Mouse (Mus musculus): ENCODE results near the gene Sdhb. TPM values are rescaled to one million over a fixed set of nuclear protein-coding genes. Genes with fewer than 3 reads are reported as not detected.

Gene Sdhb
- polyA plus RNA-seq, 1 experiment: 165 TPM

DNA sequence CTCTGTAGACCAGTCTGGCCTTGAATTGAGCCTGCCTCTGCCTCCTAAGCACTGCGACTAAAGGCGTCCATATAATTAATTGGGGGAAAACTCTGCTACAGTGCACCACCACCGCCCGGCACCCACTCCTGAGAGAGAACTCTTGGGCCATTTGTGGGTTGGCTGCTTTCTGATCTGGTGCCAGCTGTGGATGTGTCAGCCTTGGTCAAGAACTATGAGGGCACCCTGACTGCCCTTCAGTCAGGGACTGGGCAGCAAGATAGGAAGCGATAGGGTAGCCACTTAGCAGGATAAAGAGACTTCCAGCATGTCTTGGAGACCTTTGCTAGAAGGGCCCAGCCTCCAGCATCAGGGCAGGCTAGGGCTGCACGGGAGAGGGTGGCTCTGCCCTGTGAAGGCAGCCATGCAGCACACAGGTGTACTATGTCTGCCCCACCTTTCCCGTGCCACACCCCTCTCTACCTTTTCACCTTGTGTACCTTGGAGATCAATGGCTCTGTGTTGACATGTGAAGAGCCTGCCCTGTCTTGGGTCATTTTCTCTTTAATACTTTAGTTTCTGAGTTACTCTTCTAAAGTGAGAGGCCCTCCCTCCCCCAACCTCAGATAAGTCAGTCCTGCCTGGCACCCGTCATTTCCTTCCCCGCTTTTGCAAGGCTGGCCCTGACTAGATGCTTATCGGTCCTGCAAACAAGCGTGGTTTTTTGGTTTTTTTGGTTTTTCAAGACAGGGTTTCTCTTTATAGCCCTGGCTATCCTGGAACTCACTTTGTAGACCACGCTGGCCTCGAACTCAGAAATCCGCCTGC lies 17.1 kb downstream of the Sdhb start:
- DNase-seq (ENCODE audit: low read depth): no peak

DNA sequence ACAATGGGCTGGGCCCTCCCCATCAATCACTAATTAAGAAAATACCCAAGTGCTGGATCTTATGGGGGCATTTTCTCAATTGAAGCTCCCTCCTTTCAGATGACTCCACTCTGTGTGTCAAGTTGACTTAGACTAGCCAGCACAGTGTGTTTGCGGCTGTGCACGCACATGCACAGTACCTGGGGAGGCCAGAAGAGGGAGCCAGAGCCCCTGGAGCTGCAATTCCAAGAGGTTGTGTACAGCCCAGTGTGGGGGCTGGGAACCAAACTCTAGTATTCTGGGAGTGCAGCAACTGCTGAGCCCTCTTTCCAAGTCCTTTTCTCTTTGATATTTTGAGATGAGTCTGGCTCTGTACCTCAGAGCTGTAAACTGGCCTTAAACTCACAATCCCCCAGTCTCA lies 20.6 kb downstream of the Sdhb start:
- DNase-seq (ENCODE audit: low read depth): no peak

GRCm38 (mm10) chr4:140982808-140983207 lies 21.8 kb downstream of the Sdhb start:
- no peak for DNase-seq (ENCODE audit: low read depth)

GRCm38 (mm10) chr4:140983442-140983841 lies 22.4 kb downstream of the Sdhb start:
- no peak for DNase-seq (ENCODE audit: low read depth)

DNA sequence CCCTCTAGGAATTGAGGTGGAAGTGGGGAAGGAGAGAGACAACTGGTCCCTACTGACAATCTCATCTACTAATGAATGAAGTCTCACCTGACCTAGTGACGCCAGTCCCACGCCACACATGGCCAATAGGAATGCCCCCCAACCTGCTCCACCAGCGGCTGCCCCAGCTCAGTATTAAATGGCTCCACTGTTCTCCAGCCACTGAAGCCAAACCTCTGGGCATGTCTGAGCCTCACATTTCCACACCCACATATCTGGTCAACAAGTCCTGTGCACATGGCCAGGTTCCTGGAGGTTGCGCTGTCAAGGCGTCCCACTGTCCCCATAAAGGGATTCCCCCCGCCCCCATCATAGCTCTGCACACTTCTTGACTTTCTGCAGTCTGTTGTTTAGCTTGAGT lies 23.5 kb downstream of the Sdhb start:
- DNase-seq (ENCODE audit: low read depth): no peak

DNA sequence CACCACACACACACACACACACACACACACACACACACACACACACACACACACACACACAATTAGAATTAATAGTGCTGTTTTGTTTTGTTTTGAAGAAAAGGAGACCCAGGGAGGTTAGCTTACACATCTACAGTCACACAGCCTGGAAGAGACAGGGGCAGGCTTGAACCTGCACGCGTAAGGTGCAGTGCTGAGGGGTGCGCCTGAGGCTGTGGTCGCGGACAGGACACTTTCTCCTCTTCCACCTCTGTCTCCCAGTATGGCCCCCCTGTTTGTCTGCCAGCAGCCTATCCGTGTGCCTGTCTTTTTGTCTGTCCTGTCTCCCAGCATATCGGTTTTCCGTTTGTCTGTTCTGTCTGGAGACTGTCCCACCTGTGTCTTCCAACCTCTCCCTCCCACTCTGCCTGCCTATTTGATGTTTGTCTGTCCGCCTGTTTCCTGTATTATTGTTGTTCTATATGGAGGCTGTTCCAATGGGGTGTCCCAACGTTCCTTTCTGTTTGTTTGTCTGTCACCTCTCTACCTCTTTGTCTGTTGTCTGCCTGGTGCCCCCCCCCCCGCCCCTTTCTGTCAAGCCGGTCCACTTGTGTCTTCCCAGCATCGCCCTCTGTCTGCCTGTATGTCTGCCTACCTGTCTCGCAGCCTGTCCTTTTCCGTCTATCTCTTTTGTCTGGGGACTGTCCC lies 25.2 kb downstream of the Sdhb start:
- no peak for DNase-seq (ENCODE audit: low read depth)

- no peak for DNase-seq (ENCODE audit: low read depth)
These were observed 25.9 kb downstream of the Sdhb start, which contains the start of gene Atp13a2 for GRCm38 (mm10) chr4:140986711-140987395. Atp13a2 (plus strand) TSS chr4:140986873.

GRCm38 (mm10) chr4:140987476-140987875 lies 26.5 kb downstream of the Sdhb start:
- no peak for DNase-seq (ENCODE audit: low read depth)

GRCm38 (mm10) chr4:140988706-140989290 lies 27.8 kb downstream of the Sdhb start:
- no peak for DNase-seq (ENCODE audit: low read depth)

GRCm38 (mm10) chr4:140989447-140989846 lies 28.4 kb downstream of the Sdhb start:
- DNase-seq (ENCODE audit: low read depth): no peak

DNA sequence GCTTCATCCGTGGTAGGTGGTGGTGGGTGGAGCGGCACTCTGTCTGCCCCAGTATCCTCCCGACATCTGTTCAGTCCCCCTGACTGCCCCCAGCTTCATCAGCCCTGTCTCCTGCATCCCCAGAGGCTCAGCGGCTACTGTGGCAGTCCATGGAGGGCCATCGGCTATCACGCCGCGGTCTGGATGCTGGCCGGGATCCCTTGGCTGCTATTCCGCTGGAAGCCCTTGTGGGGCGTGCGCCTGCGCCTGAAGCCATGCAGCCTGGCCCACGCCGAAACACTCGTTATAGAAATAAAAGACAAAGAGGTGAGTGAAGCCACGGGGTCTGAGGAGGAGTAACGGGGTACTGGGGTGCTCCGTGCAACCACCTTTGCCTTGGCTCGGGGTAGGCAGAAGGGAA lies 31.2 kb downstream of the Sdhb start:
- no peak for DNase-seq (ENCODE audit: low read depth)

- DNase-seq (ENCODE audit: low read depth): no peak
These were observed 32.8 kb downstream of the Sdhb start for GRCm38 (mm10) chr4:140993846-140994245.

DNA sequence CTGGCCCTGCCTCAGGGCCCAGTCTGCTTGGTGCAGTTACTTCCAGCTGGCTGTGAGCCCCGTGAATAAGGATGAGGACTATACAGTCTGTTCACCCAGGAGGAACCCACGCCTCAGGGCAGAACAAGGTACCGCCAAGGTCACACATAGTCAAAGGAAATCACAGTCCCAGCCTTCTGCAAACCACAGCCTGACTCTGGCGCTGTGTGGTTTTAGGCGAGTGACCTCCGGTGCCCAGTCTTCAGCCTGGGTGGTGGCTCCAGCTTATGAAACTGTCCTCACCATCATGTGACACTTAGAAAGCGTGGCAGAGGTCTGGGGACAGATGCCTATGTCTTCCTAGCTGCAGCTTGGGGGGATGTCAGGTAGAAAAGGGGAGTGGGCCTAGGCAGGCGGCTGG lies 34.8 kb downstream of the Sdhb start:
- no peak for DNase-seq (ENCODE audit: low read depth)

DNA sequence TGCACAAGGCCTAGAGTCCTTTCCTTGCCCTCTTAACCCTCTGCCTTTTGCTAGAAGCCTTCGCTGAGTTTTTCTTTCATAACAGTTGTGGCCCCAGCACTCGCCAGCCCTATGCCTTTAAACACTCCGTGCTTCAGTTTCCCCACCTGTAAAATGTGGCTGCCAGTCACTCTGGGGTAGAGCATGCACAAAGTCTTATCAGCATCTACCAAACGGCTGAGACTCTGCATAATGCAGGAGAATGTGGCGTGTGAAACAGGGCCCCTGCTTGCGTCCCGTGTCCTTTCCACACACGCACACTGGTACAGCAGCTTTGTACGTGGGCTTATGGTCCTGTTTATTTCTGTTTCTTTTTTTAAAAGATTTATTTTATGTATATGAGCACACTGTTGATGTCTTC lies 35.8 kb downstream of the Sdhb start:
- no peak for DNase-seq (ENCODE audit: low read depth)

GRCm38 (mm10) chr4:141005983-141006382 lies 45.0 kb downstream of the Sdhb start:
- DNase-seq (ENCODE audit: low read depth): no peak

- DNase-seq (ENCODE audit: low read depth): no peak
These were observed 47.0 kb downstream of the Sdhb start for GRCm38 (mm10) chr4:141008028-141008427.

DNA sequence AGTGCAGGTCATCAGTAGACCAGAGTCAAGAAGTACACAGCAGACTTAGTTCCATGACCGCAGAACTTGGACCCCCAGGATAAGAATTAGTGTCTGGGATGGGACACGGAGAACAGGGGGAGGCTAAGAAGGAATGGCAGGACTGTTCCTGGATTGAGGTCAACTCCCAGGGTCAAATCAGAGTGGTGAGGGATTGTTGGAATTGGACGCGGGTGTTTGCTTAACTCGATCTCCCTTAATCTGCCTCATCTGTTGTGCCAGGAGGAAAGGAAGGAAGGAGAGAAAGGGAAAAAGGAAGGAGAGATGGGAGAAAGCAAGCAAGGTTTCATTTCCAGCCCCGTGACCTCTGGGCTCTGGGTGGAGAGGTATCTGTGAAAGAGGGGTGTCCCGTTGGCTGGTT lies 49.1 kb downstream of the Sdhb start, which contains the start of gene Mfap2:
Gene Mfap2 (plus strand): TSS at position 301 of the 400 bp plus-strand sequence.
- no peak for DNase-seq (ENCODE audit: low read depth)

GRCm38 (mm10) chr4:141010526-141010925 lies 49.5 kb downstream of the Sdhb start:
- DNase-seq (ENCODE audit: low read depth): no peak

- no peak for DNase-seq (ENCODE audit: low read depth)
These were observed 50.0 kb downstream of the Sdhb start for GRCm38 (mm10) chr4:141010941-141011429.

DNA sequence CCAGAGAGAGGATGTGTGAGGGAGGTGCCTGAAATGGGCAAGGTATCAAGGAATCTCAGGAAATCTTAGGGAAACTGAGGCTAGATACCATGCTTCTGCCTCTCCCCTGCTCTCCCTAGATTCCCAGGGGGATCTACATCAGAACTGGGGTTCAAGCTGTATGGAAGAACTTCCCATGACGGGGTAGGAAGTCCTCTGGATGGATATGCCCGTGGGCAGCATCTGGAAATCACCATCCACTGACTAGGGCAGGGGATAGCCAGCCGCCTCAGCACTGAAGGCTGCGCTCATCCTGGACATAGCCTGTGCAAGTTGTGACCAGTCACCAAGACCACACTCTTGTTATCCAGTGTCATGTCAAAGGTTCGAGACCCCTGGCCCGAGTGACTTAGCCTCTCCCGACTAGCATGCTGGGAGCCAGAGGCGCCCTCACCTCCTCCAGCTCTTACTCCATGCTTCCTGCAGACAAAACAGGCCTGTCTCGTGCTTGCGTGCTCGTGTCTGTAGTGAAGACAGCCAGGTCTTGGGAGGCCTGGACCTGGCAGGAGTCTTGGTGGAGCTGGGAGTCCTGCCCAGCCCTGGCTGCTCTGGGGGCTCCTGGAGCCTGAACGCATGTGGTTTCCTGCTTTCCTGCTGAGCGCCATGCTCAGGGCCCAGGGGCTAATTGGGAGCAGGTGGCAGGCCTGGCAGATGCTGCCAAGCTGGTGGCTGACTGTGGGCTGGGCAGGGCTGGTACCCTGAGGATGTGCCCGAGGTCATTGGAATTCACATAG lies 50.7 kb downstream of the Sdhb start:
- DNase-seq (ENCODE audit: low read depth): no peak

- DNase-seq (ENCODE audit: low read depth): no peak
These were observed 51.6 kb downstream of the Sdhb start for GRCm38 (mm10) chr4:141012558-141012957.
